In genomic region chr4:134768226-134768888, GRCm38 (mm10) we compare ENCODE assay signal across 8 mouse cellular contexts. TPM values are rescaled to one million over a fixed set of nuclear protein-coding genes. Genes with fewer than 3 reads are reported as not detected.
DNase-seq lines count a peak whose midpoint lies in the region; ATAC-seq and TF ChIP-seq lines count a peak whose summit lies in the region.

No protein-coding gene starts in this region.

- no peaks in the 10 kb centered on the region for H3K36me3 ChIP-seq in heart, embryonic 13.5 days
- no peaks in the 10 kb centered on the region for H3K36me3 ChIP-seq in CH12.LX (replicated peaks in 1 of 2; ENCODE audit: control insufficient read depth in 1 of 2, insufficient read depth in 1 of 2, low read length in 1 of 2)
- H3K36me3 ChIP-seq in hindbrain, embryonic 12.5 days = no peaks in the 10 kb centered on the region
- no peaks in the 10 kb centered on the region for H3K36me3 ChIP-seq in midbrain, embryonic 16.5 days (ENCODE audit: control insufficient read depth, insufficient read depth, low read length)

- H3K9ac ChIP-seq in heart, embryonic 13.5 days = peak overlapping the region; percentile 95
- peak overlapping the region; percentile 31; the same call in 1 of the 2 replicates for H3K9ac ChIP-seq in CH12.LX (ENCODE audit: insufficient read depth, low read depth)
- H3K9ac ChIP-seq in hindbrain, embryonic 12.5 days = peak overlapping the region; percentile 68
- peak overlapping the region; percentile 63; the same call in 1 of the 2 replicates for H3K9ac ChIP-seq in midbrain, embryonic 16.5 days (ENCODE audit: low read depth, low read length)

- DNase-seq in heart, adult 8-10 months (ENCODE audit: low spot score) = no peak
- DNase-seq in CH12.LX (ENCODE audit: extremely low read depth) = no peak
- DNase-seq in cerebellum, adult 18-20 months = peak; percentile 68 to 72
- DNase-seq in right cerebral cortex, postnatal 36 days (ENCODE audit: low spot score in 2 of 2) = no peak
- DNase-seq in kidney, postnatal 36 days = no peak

- TF ChIP-seq POLR2A in CH12.LX (IDR thresholded peaks at IDR 0.05; ENCODE audit: low read depth, low read length) = no peak

- WGBS in heart, embryonic 13.5 days = 13% methylated on average over 21 of the region's 21 CpGs
- WGBS in hindbrain, embryonic 12.5 days = 9% methylated on average over 21 of the region's 21 CpGs
- WGBS in midbrain, embryonic 16.5 days = 10% methylated on average over 21 of the region's 21 CpGs

- H3K79me2 ChIP-seq in CH12.LX (replicated peaks; ENCODE audit: control insufficient read depth, extremely low read depth, insufficient read depth, poor library complexity, severe bottlenecking) = no peaks in the 10 kb centered on the region

- peak overlapping the region; percentile 85 for H3K4me3 ChIP-seq in heart, embryonic 13.5 days
- H3K4me3 ChIP-seq in CH12.LX (replicated peaks in 1 of 3; ENCODE audit: low read depth in 2 of 3, low read length in 2 of 3, poor library complexity in 1 of 3) = peak overlapping the region; percentile 42 to 63 (median 60)
- H3K4me3 ChIP-seq in hindbrain, embryonic 12.5 days = peak overlapping the region; percentile 63
- H3K4me3 ChIP-seq in midbrain, embryonic 16.5 days (ENCODE audit: low read depth, low read length) = peak overlapping the region; percentile 47

- TF ChIP-seq EP300 in CH12.LX (IDR thresholded peaks at IDR 0.05; ENCODE audit: low read length) = no peak

- no peak for ATAC-seq in heart, embryonic 13.5 days (ENCODE audit: extremely low read depth, insufficient number of reproducible peaks, low FRiP score, low TSS enrichment)
- no peak for ATAC-seq in hindbrain, embryonic 12.5 days (ENCODE audit: low FRiP score)
- no peak for ATAC-seq in midbrain, embryonic 16.5 days

- dilution Hi-C loops in CH12.LX (cut with MboI; ENCODE audit: extremely low pct_ligation_motif_present, extremely low pct_unique_long_range_greater_than_20kb, low sequenced_read_pairs) = no loop called here

- peaks cover 60% of the 10 kb centered on the region for H3K4me1 ChIP-seq in heart, embryonic 13.5 days
- peaks cover 10 to 37% of the 10 kb centered on the region in 2 experiments for H3K4me1 ChIP-seq in CH12.LX (ENCODE audit: control insufficient read depth in 1 of 2, insufficient read depth in 2 of 2)
- H3K4me1 ChIP-seq in hindbrain, embryonic 12.5 days = peaks cover 23% of the 10 kb centered on the region
- H3K4me1 ChIP-seq in midbrain, embryonic 16.5 days (ENCODE audit: control insufficient read depth, insufficient read depth, low read length) = peaks cover 10% of the 10 kb centered on the region

- no peak for TF ChIP-seq CTCF in CH12.LX (conservative IDR thresholded peaks at IDR 0.05 in 1 of 2, IDR thresholded peaks at IDR 0.05 in 1 of 2; ENCODE audit: low read depth in 2 of 2, low read length in 2 of 2)

- TF ChIP-seq RAD21 in CH12.LX (IDR thresholded peaks at IDR 0.05; ENCODE audit: low read depth, low read length) = no peak

- H3K9me3 ChIP-seq in heart, embryonic 13.5 days = no peaks in the 10 kb centered on the region
- no peaks in the 10 kb centered on the region for H3K9me3 ChIP-seq in CH12.LX (replicated peaks; ENCODE audit: low read length)
- H3K9me3 ChIP-seq in hindbrain, embryonic 12.5 days (replicated peaks) = no peaks in the 10 kb centered on the region
- no peaks in the 10 kb centered on the region for H3K9me3 ChIP-seq in midbrain, embryonic 16.5 days (replicated peaks; ENCODE audit: control insufficient read depth, low read length, poor library complexity, severe bottlenecking)

- H3K27ac ChIP-seq in heart, embryonic 13.5 days (replicated peaks) = no peak overlapping the region
- H3K27ac ChIP-seq in CH12.LX (ENCODE audit: insufficient read depth, low read depth) = no peak overlapping the region
- no peak overlapping the region for H3K27ac ChIP-seq in hindbrain, embryonic 12.5 days
- no peak overlapping the region for H3K27ac ChIP-seq in midbrain, embryonic 16.5 days (ENCODE audit: low read length)

- peaks cover 14% of the 10 kb centered on the region; the same call in 1 of the 2 replicates for H3K27me3 ChIP-seq in heart, embryonic 13.5 days (replicated peaks)
- peaks cover 52% of the 10 kb centered on the region for H3K27me3 ChIP-seq in CH12.LX (replicated peaks)
- H3K27me3 ChIP-seq in hindbrain, embryonic 12.5 days = peaks cover 67% of the 10 kb centered on the region
- H3K27me3 ChIP-seq in midbrain, embryonic 16.5 days (ENCODE audit: control insufficient read depth, insufficient read depth, low read depth, low read length) = peaks cover 37% of the 10 kb centered on the region

- in situ Hi-C loops in CH12.LX (cut with MboI; ENCODE audit: low pct_ligation_motif_present, low pct_unique_long_range_greater_than_20kb, low sequenced_read_pairs) = no loop called here

- peak overlapping the region; percentile 99 for H3K4me2 ChIP-seq in heart, embryonic 13.5 days
- peak overlapping the region; percentile 85 for H3K4me2 ChIP-seq in CH12.LX (ENCODE audit: insufficient read depth, low read depth, poor library complexity, severe bottlenecking)
- H3K4me2 ChIP-seq in hindbrain, embryonic 12.5 days (replicated peaks) = peak overlapping the region; percentile 92
- H3K4me2 ChIP-seq in midbrain, embryonic 16.5 days (ENCODE audit: low read length) = peak overlapping the region; percentile 96

TF ChIP-seq in CH12.LX, 34 proteins besides CTCF, POLR2A, EP300 and RAD21:
- TF ChIP-seq BHLHE40 (IDR thresholded peaks at IDR 0.05; ENCODE audit: low read depth, low read length) (no peak), ELF1 (IDR thresholded peaks at IDR 0.05; ENCODE audit: low read depth, low read length) (no peak), SIN3A (IDR thresholded peaks at IDR 0.05; ENCODE audit: low read length) (no peak), GABPA (IDR thresholded peaks at IDR 0.05; ENCODE audit: insufficient replicate concordance, low read depth, low read length) (no peak), ZMIZ1 (IDR thresholded peaks at IDR 0.05; ENCODE audit: low read depth, low read length) (no peak), USF1 (IDR thresholded peaks at IDR 0.05; ENCODE audit: low read depth, low read length) (no peak), MAX (IDR thresholded peaks at IDR 0.05; ENCODE audit: low read length) (no peak), E2F4 (IDR thresholded peaks at IDR 0.05; ENCODE audit: insufficient replicate concordance, low read depth, low read length) (no peak), CHD1 (IDR thresholded peaks at IDR 0.05; ENCODE audit: low read depth, low read length) (no peak), MXI1 (IDR thresholded peaks at IDR 0.05; ENCODE audit: low read depth, low read length) (no peak), JUN (IDR thresholded peaks at IDR 0.05; ENCODE audit: insufficient read depth, low read depth, low read length) (no peak)

RNA-seq across cellular contexts. Expression of gene Ldlrap1, which starts 0.5 kb away (rescaled TPM):
- 12.2 and 13.5 TPM in 2 replicates for polyA plus RNA-seq in heart, embryonic 13.5 days (2015; fragmentation: Nextera tagmentation; extraction: Ambion mirVana)
- total RNA-seq in heart, adult 8-10 months (2022) = 10 to 100 TPM; 12.1 to 15.3 (median 13.0) TPM
- total RNA-seq in CH12.LX (2012; rRNA removed) (2.2 and 2.4 TPM in 2 replicates), CH12.LX (2014; rRNA removed) (1.1 and 1.4 TPM in 2 replicates)
- polyA plus RNA-seq in CH12.LX (2012; ENCODE audit: insufficient read length, low read depth) = 2.2 and 3.7 TPM in 2 replicates
- polyA plus RNA-seq in hindbrain, embryonic 12.5 days (2016; fragmentation: Nextera tagmentation; extraction: Ambion mirVana) = 7.8 and 10.4 TPM in 2 replicates
- polyA plus RNA-seq in midbrain, embryonic 16.5 days (2015; fragmentation: Nextera tagmentation; extraction: Ambion mirVana) = 2.1 and 2.4 TPM in 2 replicates

Comparison
In these comparisons a context has a peak if more than half of its experiments do, and no peak if none do; other contexts are left out.
1. H3K9ac ChIP-seq: peak in every context shown above with its lines; median percentile 95 in heart, embryonic 13.5 days; 68 in hindbrain, embryonic 12.5 days; 63 in midbrain, embryonic 16.5 days; 31 in CH12.LX.
2. DNase-seq: peak in cerebellum, adult 18-20 months (2 of 2); none in heart, adult 8-10 months (single experiment), CH12.LX (single experiment), right cerebral cortex, postnatal 36 days (0 of 2) and kidney, postnatal 36 days (0 of 2).
3. Peak in every context shown above with its lines, with median percentiles within 50 percentile points of each other: H3K4me2 ChIP-seq and H3K4me3 ChIP-seq.